Mouse (Mus musculus) monocyte, adult 59 days (primary cell): ENCODE data around the gene Nit1. TPM values are rescaled to one million over a fixed set of nuclear protein-coding genes. Genes with fewer than 3 reads are reported as not detected.

Source experiments
- total RNA-seq, 2 experiments: library from RNA; stranded (reverse); gene quantifications; one replicate each; pipeline ENCODE4 v1.2.4; 2023

Nit1 gene
- total RNA-seq, result 10 to 100 TPM; 20.2 to 21.3 TPM

GRCm38 (mm10) chr1:171345225-171346094 lies at the start of gene Nit1, which contains the start of gene Pfdn2:
TSS of gene Nit1 (minus strand) at chr1:171345646.
TSS of gene Pfdn2 (plus strand) at chr1:171345670.

GRCm38 (mm10) chr1:171388376-171389102 lies 43.1 kb upstream of the Nit1 start, which contains the start of gene Arhgap30:
TSS of gene Arhgap30 (plus strand) at chr1:171388954.

GRCm38 (mm10) chr1:171369845-171370556 lies 24.6 kb upstream of the Nit1 start, which contains the start of gene Nectin4:
TSS of gene Nectin4 (plus strand) at chr1:171370099.

GRCm38 (mm10) chr1:171360656-171361055 lies 15.2 kb upstream of the Nit1 start, which contains the start of gene Klhdc9:
TSS of gene Klhdc9 (minus strand) at chr1:171360798.

GRCm38 (mm10) chr1:171328839-171329432 lies 16.5 kb downstream of the Nit1 start, which contains the start of gene Dedd:
TSS of gene Dedd (plus strand) at chr1:171329145.

GRCm38 (mm10) chr1:171294298-171295062 lies 51.0 kb downstream of the Nit1 start, which contains the start of gene Ufc1:
TSS of gene Ufc1 (minus strand) at chr1:171295024.

Other genes starting within 250 kb of the Nit1 start
- 1 to 10 TPM; 2.3 to 4.7 TPM for gene Cfap126, start 231.7 kb downstream of the Nit1 start, total RNA-seq
- 100 to 1,000 TPM; 116 to 122 TPM for gene Sdhc, start 195.0 kb downstream of the Nit1 start, total RNA-seq
- gene Mpz, start 194.9 kb downstream of the Nit1 start, total RNA-seq, result not detected
- not detected for gene Pcp4l1, start 149.4 kb downstream of the Nit1 start, total RNA-seq
- gene Nr1i3, start 131.7 kb downstream of the Nit1 start, total RNA-seq, result not detected
- gene Tomm40l, start 123.1 kb downstream of the Nit1 start, total RNA-seq, result 10 to 100 TPM; 20.6 to 23.0 TPM
- not detected for gene Apoa2, start 120.6 kb downstream of the Nit1 start, total RNA-seq
- 1,000 to 10,000 TPM; 1,527 to 1,601 TPM for gene Fcer1g, start 111.3 kb downstream of the Nit1 start, total RNA-seq
- not detected for gene Adamts4, start 95.2 kb downstream of the Nit1 start, total RNA-seq
- 100 to 1,000 TPM; 132 to 148 TPM for gene Ndufs2, start 94.3 kb downstream of the Nit1 start, total RNA-seq
- 10 to 100 TPM; 42.2 to 55.5 TPM for gene B4galt3, start 75.3 kb downstream of the Nit1 start, total RNA-seq
- 10 to 100 TPM; 37.6 to 41.1 TPM for gene Ppox, start 64.5 kb downstream of the Nit1 start, total RNA-seq
- 10 to 100 TPM; 48.0 to 55.5 TPM for gene Usp21, start 57.7 kb downstream of the Nit1 start, total RNA-seq
- gene Ufc1, start 50.6 kb downstream of the Nit1 start, total RNA-seq, result 10 to 100 TPM; 66.5 to 66.8 TPM
- 10 to 100 TPM; 25.3 to 26.8 TPM for gene Dedd, start 16.5 kb downstream of the Nit1 start, total RNA-seq
- 10 to 100 TPM; 54.1 to 92.1 TPM for gene Pfdn2, start within 50 bp of the Nit1 start, total RNA-seq
- not detected for gene Klhdc9, start 15.2 kb upstream of the Nit1 start, total RNA-seq
- 1 to 10 TPM; 7.3 to 8.1 TPM for gene Nectin4, start 24.5 kb upstream of the Nit1 start, total RNA-seq
- 100 to 1,000 TPM; 286 to 288 TPM for gene Arhgap30, start 43.3 kb upstream of the Nit1 start, total RNA-seq
- 100 to 1,000 TPM; 195 to 199 TPM for gene Usf1, start 65.7 kb upstream of the Nit1 start, total RNA-seq
- 1 to 10 TPM; 9.1 to 9.9 TPM for gene Tstd1, start 73.2 kb upstream of the Nit1 start, total RNA-seq
- 10 to 100 TPM in 1 of 2 experiments, 1 to 10 TPM in 1; 8.2 to 11.3 TPM for gene F11r, start 91.9 kb upstream of the Nit1 start, total RNA-seq
- gene Alyref2, start 157.8 kb upstream of the Nit1 start, total RNA-seq, result 10 to 100 TPM in 1 of 2 experiments, 1 to 10 TPM in 1; 9.1 to 11.1 TPM
- 1 to 10 TPM; 1.9 TPM for gene Itln1, start 189.6 kb upstream of the Nit1 start, total RNA-seq
- gene Cd244a, start 213.5 kb upstream of the Nit1 start, total RNA-seq, result 100 to 1,000 TPM; 161 to 167 TPM